8 mouse cellular contexts compared by ENCODE assay signal in the genomic region with DNA sequence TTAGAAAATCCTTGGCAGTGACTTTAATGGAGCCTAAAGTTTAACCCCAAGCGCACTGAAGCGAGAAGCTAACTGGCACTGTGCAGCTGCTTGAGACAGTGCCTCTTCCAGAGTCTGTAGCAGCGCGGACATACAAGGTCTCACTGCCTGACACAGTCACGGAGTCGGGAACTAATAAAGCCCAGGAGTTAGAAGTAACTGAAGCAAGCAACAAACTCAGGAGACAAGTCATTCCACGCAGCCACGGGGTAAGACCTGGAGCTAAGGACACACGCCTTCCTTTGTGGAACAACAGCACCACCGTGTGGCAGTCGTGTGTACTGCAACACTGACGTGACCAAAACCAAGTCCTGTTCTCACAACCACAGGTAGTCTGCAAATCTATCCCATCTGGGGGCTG. TPM values are rescaled to one million over a fixed set of nuclear protein-coding genes. Genes with fewer than 3 reads are reported as not detected.
DNase-seq lines count a peak whose midpoint lies in the region; ATAC-seq and TF ChIP-seq lines count a peak whose summit lies in the region.

No protein-coding gene starts in this region.

- H3K27ac ChIP-seq in bone marrow macrophage, adult 2 months (ENCODE audit: insufficient read depth, low read depth, low read length), result no peak overlapping the region
- no peak overlapping the region for H3K27ac ChIP-seq in embryonic fibroblast, embryonic 13.5 days (ENCODE audit: insufficient read depth, low read length)
- no peak overlapping the region for H3K27ac ChIP-seq in heart, embryonic 11.5 days (ENCODE audit: low read depth, low read length)
- H3K27ac ChIP-seq in liver, embryonic 11.5 days (ENCODE audit: low read depth, low read length), result no peak overlapping the region

- H3K36me3 ChIP-seq in C2C12 (ENCODE audit: control insufficient read depth, insufficient read depth), result peaks cover 44% of the 10 kb centered on the region
- H3K36me3 ChIP-seq in heart, embryonic 11.5 days (ENCODE audit: control insufficient read depth, insufficient read depth, low read length), result peaks cover 14% of the 10 kb centered on the region
- H3K36me3 ChIP-seq in liver, embryonic 11.5 days (ENCODE audit: control insufficient read depth, insufficient read depth, low read length), result peaks cover 18% of the 10 kb centered on the region

- no peak overlapping the region for H3ac ChIP-seq in C2C12 (ENCODE audit: control insufficient read depth, insufficient read length, low read depth)

- H3K79me3 ChIP-seq in C2C12 (ENCODE audit: low read depth), result peaks cover 16% of the 10 kb centered on the region

- H3K27me3 ChIP-seq in C2C12 (ENCODE audit: control insufficient read depth, insufficient read depth, insufficient read length), result no peaks in the 10 kb centered on the region
- H3K27me3 ChIP-seq in heart, embryonic 11.5 days (ENCODE audit: control insufficient read depth, insufficient read depth, low read length), result no peaks in the 10 kb centered on the region
- no peaks in the 10 kb centered on the region for H3K27me3 ChIP-seq in liver, embryonic 11.5 days (replicated peaks; ENCODE audit: control insufficient read depth, insufficient read depth, low read length)

- no peaks in the 10 kb centered on the region for H3K4me1 ChIP-seq in bone marrow macrophage, adult 2 months (ENCODE audit: control insufficient read depth, insufficient read depth, low read length)
- H3K4me1 ChIP-seq in embryonic fibroblast, embryonic 13.5 days (ENCODE audit: control insufficient read depth, insufficient read depth, low read length), result 0 out of 2 replicates have a peak, but pooled peaks cover 2% of the 10 kb centered on the region
- no peaks in the 10 kb centered on the region for H3K4me1 ChIP-seq in heart, embryonic 11.5 days (ENCODE audit: control insufficient read depth, insufficient read depth, low read length)
- no peaks in the 10 kb centered on the region for H3K4me1 ChIP-seq in liver, embryonic 11.5 days (replicated peaks; ENCODE audit: control insufficient read depth, insufficient read depth, low read length)

- peaks cover 42% of the 10 kb centered on the region for H3K79me2 ChIP-seq in C2C12 (ENCODE audit: control insufficient read depth, insufficient read depth)

- H3K4me2 ChIP-seq in heart, embryonic 11.5 days, result no peak overlapping the region
- H3K4me2 ChIP-seq in liver, embryonic 11.5 days, result no peak overlapping the region

- no peak for TF ChIP-seq POLR2A in bone marrow macrophage, adult 2 months (IDR thresholded peaks at IDR 0.05; ENCODE audit: borderline replicate concordance, low read depth, low read length)
- TF ChIP-seq POLR2A in embryonic fibroblast, embryonic 13.5 days (IDR thresholded peaks at IDR 0.05; ENCODE audit: low read depth, low read length), result no peak

- H3K9ac ChIP-seq in heart, embryonic 11.5 days (ENCODE audit: low read depth, low read length), result 0 out of 2 replicates have a peak overlapping the region, but pooled peaks have one; percentile 36
- no peak overlapping the region for H3K9ac ChIP-seq in liver, embryonic 11.5 days (ENCODE audit: low read depth, low read length)

- 35% methylated on average over 12 of the region's 12 CpGs for WGBS in heart, embryonic 11.5 days (ENCODE audit: insufficient replicate concordance)
- WGBS in liver, embryonic 11.5 days, result 37% methylated on average over 12 of the region's 12 CpGs

- peak; percentile 89 for DNase-seq in kidney, postnatal 10 days
- DNase-seq in liver, embryonic 11.5 days (ENCODE audit: low spot score), result peak; percentile 73
- DNase-seq in naive thymus-derived CD4-positive, alpha-beta T cell, adult 2 months (ENCODE audit: low read depth), result peak; percentile 80
- peak; percentile 71 to 91 for DNase-seq in spleen, postnatal 4 days (ENCODE audit: low spot score in 2 of 2)

- no peaks in the 10 kb centered on the region for H3K9me3 ChIP-seq in heart, embryonic 11.5 days (replicated peaks; ENCODE audit: control insufficient read depth, low read length)
- no peaks in the 10 kb centered on the region for H3K9me3 ChIP-seq in liver, embryonic 11.5 days (ENCODE audit: control insufficient read depth, low read length)

- H3K4me3 ChIP-seq in C2C12 (ENCODE audit: insufficient read depth, poor library complexity, severe bottlenecking), result no peak overlapping the region
- no peak overlapping the region for H3K4me3 ChIP-seq in bone marrow macrophage, adult 2 months (ENCODE audit: insufficient read depth, low read length)
- H3K4me3 ChIP-seq in embryonic fibroblast, embryonic 13.5 days (ENCODE audit: insufficient read depth, low read length), result no peak overlapping the region
- no peak overlapping the region for H3K4me3 ChIP-seq in heart, embryonic 11.5 days (ENCODE audit: low read depth, low read length)
- no peak overlapping the region for H3K4me3 ChIP-seq in liver, embryonic 11.5 days (ENCODE audit: low read depth, low read length)

- peak; percentile 94 for TF ChIP-seq CTCF in C2C12 (IDR thresholded peaks at IDR 0.05; ENCODE audit: control insufficient read depth, insufficient read depth, insufficient read length)
- peak; percentile 82 for TF ChIP-seq CTCF in bone marrow macrophage, adult 2 months (IDR thresholded peaks at IDR 0.05; ENCODE audit: low read depth, low read length)
- peak; percentile 99 for TF ChIP-seq CTCF in embryonic fibroblast, embryonic 13.5 days (IDR thresholded peaks at IDR 0.05; ENCODE audit: borderline replicate concordance, insufficient read depth, low read length)

- peak; percentile 42; the same call in 1 of the 2 replicates for ATAC-seq in heart, embryonic 11.5 days (replicated peaks; ENCODE audit: insufficient number of reproducible peaks, low FRiP score, low TSS enrichment)
- peak; percentile 80 for ATAC-seq in liver, embryonic 11.5 days (replicated peaks; ENCODE audit: low FRiP score)

TF ChIP-seq in C2C12, 6 proteins besides CTCF, POLR2A, EP300 and RAD21:
- no peak for TF ChIP-seq USF1 (IDR thresholded peaks at IDR 0.05; ENCODE audit: low read depth)
- TF ChIP-seq CEBPB (IDR thresholded peaks at IDR 0.05; ENCODE audit: low read depth), result no peak
- TF ChIP-seq FOSL1 (IDR thresholded peaks at IDR 0.05; ENCODE audit: insufficient read depth, low read length, poor library complexity, severe bottlenecking), result no peak
- TF ChIP-seq MYOG (IDR thresholded peaks at IDR 0.05; ENCODE audit: control insufficient read depth, extremely low read depth, insufficient read length), result no peak
- TF ChIP-seq MYOD1 (IDR thresholded peaks at IDR 0.05; ENCODE audit: control insufficient read depth, insufficient read length, low read depth), result no peak
- no peak for TF ChIP-seq MAX (IDR thresholded peaks at IDR 0.05)

RNA-seq across cellular contexts. Expression of a gene that starts 16.1 kb away (rescaled TPM):
- polyA plus RNA-seq in C2C12 (2012; fragmentation: generic; extraction: Trizol), result 1.8 TPM
- polyA plus RNA-seq in bone marrow macrophage, adult 2 months (2012; ENCODE audit: insufficient read depth, insufficient read length, missing spikeins), result 0.55 and 0.81 TPM in 2 replicates
- polyA plus RNA-seq in embryonic fibroblast, embryonic 13.5 days (2011; ENCODE audit: insufficient read length, low read depth, missing spikeins), result 41.7 and 43.9 TPM in 2 replicates
- polyA plus RNA-seq in heart, embryonic 11.5 days (2014; fragmentation: Nextera tagmentation; extraction: Ambion mirVana), result 56.5 and 61.4 TPM in 2 replicates
- 18.9 and 19.6 TPM in 2 replicates for polyA plus RNA-seq in liver, embryonic 11.5 days (2014; fragmentation: Nextera tagmentation; extraction: Ambion mirVana)

RNA-seq across cellular contexts. Expression of a gene that starts 27.3 kb away (rescaled TPM):
- 31.0 TPM for polyA plus RNA-seq in C2C12 (2012; fragmentation: generic; extraction: Trizol)
- 5.7 and 7.3 TPM in 2 replicates for polyA plus RNA-seq in bone marrow macrophage, adult 2 months (2012; ENCODE audit: insufficient read depth, insufficient read length, missing spikeins)
- polyA plus RNA-seq in embryonic fibroblast, embryonic 13.5 days (2011; ENCODE audit: insufficient read length, low read depth, missing spikeins), result 27.8 and 31.3 TPM in 2 replicates
- polyA plus RNA-seq in heart, embryonic 11.5 days (2014; fragmentation: Nextera tagmentation; extraction: Ambion mirVana), result 45.6 and 49.5 TPM in 2 replicates
- 100 and 110 TPM in 2 replicates for polyA plus RNA-seq in liver, embryonic 11.5 days (2014; fragmentation: Nextera tagmentation; extraction: Ambion mirVana)
